Mouse (Mus musculus): ENCODE measurements around the gene Tab2. TPM values are rescaled to one million over a fixed set of nuclear protein-coding genes. Genes with fewer than 3 reads are reported as not detected.
"Not testable (repeated sequence)": the region's sequence is repeated elsewhere in the genome, so short reads cannot be mapped to it uniquely, and the experiment has no call there.

Gene Tab2
- polyA plus RNA-seq, 1 experiment from 2014 or later: 20.7 TPM

GRCm38 (mm10) chr10:7911268-7911667 is 44.8 kb downstream of the Tab2 start:
- no peak overlapping the region for H3K4me2 ChIP-seq (ENCODE audit: low read length)
- peak; percentile 26 for DNase-seq
- no peak for ATAC-seq (ENCODE audit: low FRiP score, low TSS enrichment)

GRCm38 (mm10) chr10:7907151-7907550 is 48.9 kb downstream of the Tab2 start:
- WGBS: 89% methylated on average over 12 of the region's 12 CpGs
- H3K27ac ChIP-seq (replicated peaks; ENCODE audit: low read depth, low read length): no peak overlapping the region
- H3K9ac ChIP-seq (replicated peaks; ENCODE audit: low read length): no peak overlapping the region
- H3K36me3 ChIP-seq (ENCODE audit: control insufficient read depth, insufficient read depth, low read length): peaks cover 64% of the 10 kb centered on the region
- no peaks in the 10 kb centered on the region for H3K9me3 ChIP-seq (ENCODE audit: control insufficient read depth, low read length)
- no peaks in the 10 kb centered on the region for H3K4me1 ChIP-seq (ENCODE audit: control insufficient read depth, insufficient read depth, low read length)
- ATAC-seq (ENCODE audit: low FRiP score, low TSS enrichment) (no peak), DNase-seq (no peak)
- H3K4me2 ChIP-seq (ENCODE audit: low read length): no peak overlapping the region
- H3K27me3 ChIP-seq (ENCODE audit: control insufficient read depth, insufficient read depth, low read length): no peaks in the 10 kb centered on the region
- no peak overlapping the region for H3K4me3 ChIP-seq (replicated peaks; ENCODE audit: low read depth, low read length)

More at GRCm38 (mm10) chr10:7911268-7911667, 44.8 kb downstream of the Tab2 start:
- Histone ChIP-seq H3K4me1 (ENCODE audit: control insufficient read depth, insufficient read depth, low read length) (no peaks in the 10 kb centered on the region), H3K36me3 (ENCODE audit: control insufficient read depth, insufficient read depth, low read length) (peaks cover 42% of the 10 kb centered on the region), H3K4me3 (replicated peaks; ENCODE audit: low read depth, low read length) (no peak overlapping the region), H3K27ac (replicated peaks; ENCODE audit: low read depth, low read length) (no peak overlapping the region), H3K9ac (replicated peaks; ENCODE audit: low read length) (no peak overlapping the region), H3K27me3 (ENCODE audit: control insufficient read depth, insufficient read depth, low read length) (no peaks in the 10 kb centered on the region), H3K9me3 (ENCODE audit: control insufficient read depth, low read length) (no peaks in the 10 kb centered on the region)
- 82% methylated on average over 10 of the region's 10 CpGs for WGBS

- Histone ChIP-seq H3K27me3 (ENCODE audit: control insufficient read depth, insufficient read depth, low read length) (no peaks in the 10 kb centered on the region), H3K4me2 (ENCODE audit: low read length) (no peak overlapping the region), H3K9ac (replicated peaks; ENCODE audit: low read length) (no peak overlapping the region), H3K4me1 (ENCODE audit: control insufficient read depth, insufficient read depth, low read length) (no peaks in the 10 kb centered on the region), H3K36me3 (ENCODE audit: control insufficient read depth, insufficient read depth, low read length) (peaks cover 58% of the 10 kb centered on the region), H3K27ac (replicated peaks; ENCODE audit: low read depth, low read length) (no peak overlapping the region), H3K9me3 (ENCODE audit: control insufficient read depth, low read length) (no peaks in the 10 kb centered on the region), H3K4me3 (replicated peaks; ENCODE audit: low read depth, low read length) (no peak overlapping the region)
- no peak for ATAC-seq (ENCODE audit: low FRiP score, low TSS enrichment)
- 97% methylated on average over 5 of the region's 5 CpGs for WGBS
- DNase-seq: no peak
These were observed 51.9 kb downstream of the Tab2 start for GRCm38 (mm10) chr10:7904157-7904556.

GRCm38 (mm10) chr10:7900719-7901627 is 55.1 kb downstream of the Tab2 start:
- Histone ChIP-seq H3K9me3 (ENCODE audit: control insufficient read depth, low read length) (no peaks in the 10 kb centered on the region), H3K9ac (replicated peaks; ENCODE audit: low read length) (no peak overlapping the region), H3K4me2 (ENCODE audit: low read length) (no peak overlapping the region), H3K27me3 (ENCODE audit: control insufficient read depth, insufficient read depth, low read length) (no peaks in the 10 kb centered on the region), H3K4me3 (replicated peaks; ENCODE audit: low read depth, low read length) (no peak overlapping the region), H3K27ac (replicated peaks; ENCODE audit: low read depth, low read length) (no peak overlapping the region), H3K4me1 (ENCODE audit: control insufficient read depth, insufficient read depth, low read length) (no peaks in the 10 kb centered on the region), H3K36me3 (ENCODE audit: control insufficient read depth, insufficient read depth, low read length) (peaks cover 30% of the 10 kb centered on the region)
- 89% methylated on average over 14 of the region's 14 CpGs for WGBS
- ATAC-seq (ENCODE audit: low FRiP score, low TSS enrichment) (no peak), DNase-seq (no peak)

GRCm38 (mm10) chr10:7888256-7888868 is 67.7 kb downstream of the Tab2 start:
- WGBS: 91% methylated on average over 11 of the region's 11 CpGs
- H3K27ac ChIP-seq (replicated peaks; ENCODE audit: low read depth, low read length): no peak overlapping the region
- H3K4me3 ChIP-seq (replicated peaks; ENCODE audit: low read depth, low read length): no peak overlapping the region
- H3K9ac ChIP-seq (replicated peaks; ENCODE audit: low read length): no peak overlapping the region
- H3K36me3 ChIP-seq (ENCODE audit: control insufficient read depth, insufficient read depth, low read length): no peaks in the 10 kb centered on the region
- DNase-seq (no peak), ATAC-seq (ENCODE audit: low FRiP score, low TSS enrichment) (no peak)
- H3K4me2 ChIP-seq (ENCODE audit: low read length): no peak overlapping the region
- no peaks in the 10 kb centered on the region for H3K9me3 ChIP-seq (ENCODE audit: control insufficient read depth, low read length)
- no peaks in the 10 kb centered on the region for H3K4me1 ChIP-seq (ENCODE audit: control insufficient read depth, insufficient read depth, low read length)
- no peaks in the 10 kb centered on the region for H3K27me3 ChIP-seq (ENCODE audit: control insufficient read depth, insufficient read depth, low read length)

GRCm38 (mm10) chr10:7883524-7883923 is 72.5 kb downstream of the Tab2 start:
- Histone ChIP-seq H3K27me3 (ENCODE audit: control insufficient read depth, insufficient read depth, low read length) (no peaks in the 10 kb centered on the region), H3K4me3 (replicated peaks; ENCODE audit: low read depth, low read length) (no peak overlapping the region), H3K4me1 (ENCODE audit: control insufficient read depth, insufficient read depth, low read length) (no peaks in the 10 kb centered on the region), H3K9ac (replicated peaks; ENCODE audit: low read length) (no peak overlapping the region), H3K36me3 (ENCODE audit: control insufficient read depth, insufficient read depth, low read length) (no peaks in the 10 kb centered on the region), H3K27ac (replicated peaks; ENCODE audit: low read depth, low read length) (no peak overlapping the region), H3K4me2 (ENCODE audit: low read length) (no peak overlapping the region), H3K9me3 (ENCODE audit: control insufficient read depth, low read length) (no peaks in the 10 kb centered on the region)
- DNase-seq (peak; percentile 93), ATAC-seq (ENCODE audit: low FRiP score, low TSS enrichment) (peak; percentile 74)
- 7% methylated on average over 5 of the region's 5 CpGs for WGBS

GRCm38 (mm10) chr10:7881971-7882370 is 74.1 kb downstream of the Tab2 start:
- H3K4me2 ChIP-seq (ENCODE audit: low read length): no peak overlapping the region
- DNase-seq: no peak
- H3K27me3 ChIP-seq (ENCODE audit: control insufficient read depth, insufficient read depth, low read length): no peaks in the 10 kb centered on the region
- no peak overlapping the region for H3K4me3 ChIP-seq (replicated peaks; ENCODE audit: low read depth, low read length)
- ATAC-seq (ENCODE audit: low FRiP score, low TSS enrichment): no peak
- H3K9me3 ChIP-seq (ENCODE audit: control insufficient read depth, low read length): no peaks in the 10 kb centered on the region
- H3K36me3 ChIP-seq (ENCODE audit: control insufficient read depth, insufficient read depth, low read length): no peaks in the 10 kb centered on the region
- 91% methylated on average over 3 of the region's 3 CpGs for WGBS
- H3K4me1 ChIP-seq (ENCODE audit: control insufficient read depth, insufficient read depth, low read length): no peaks in the 10 kb centered on the region
- H3K9ac ChIP-seq (replicated peaks; ENCODE audit: low read length): no peak overlapping the region
- no peak overlapping the region for H3K27ac ChIP-seq (replicated peaks; ENCODE audit: low read depth, low read length)

GRCm38 (mm10) chr10:7880283-7880682 is 75.7 kb downstream of the Tab2 start:
- H3K4me2 ChIP-seq (ENCODE audit: low read length); H3K4me1 ChIP-seq (ENCODE audit: control insufficient read depth, insufficient read depth, low read length); H3K9me3 ChIP-seq (ENCODE audit: control insufficient read depth, low read length); H3K36me3 ChIP-seq (ENCODE audit: control insufficient read depth, insufficient read depth, low read length); H3K27me3 ChIP-seq (ENCODE audit: control insufficient read depth, insufficient read depth, low read length); DNase-seq; H3K4me3 ChIP-seq (replicated peaks; ENCODE audit: low read depth, low read length); H3K27ac ChIP-seq (replicated peaks; ENCODE audit: low read depth, low read length); ATAC-seq (ENCODE audit: low FRiP score, low TSS enrichment); H3K9ac ChIP-seq (replicated peaks; ENCODE audit: low read length): not testable (repeated sequence)
- 91% methylated on average over 3 of the region's 3 CpGs for WGBS

GRCm38 (mm10) chr10:7874194-7874593 is 81.8 kb downstream of the Tab2 start:
- no peak overlapping the region for H3K4me2 ChIP-seq (ENCODE audit: low read length)
- no peaks in the 10 kb centered on the region for H3K9me3 ChIP-seq (ENCODE audit: control insufficient read depth, low read length)
- H3K27ac ChIP-seq (replicated peaks; ENCODE audit: low read depth, low read length): no peak overlapping the region
- no peaks in the 10 kb centered on the region for H3K4me1 ChIP-seq (ENCODE audit: control insufficient read depth, insufficient read depth, low read length)
- no peaks in the 10 kb centered on the region for H3K36me3 ChIP-seq (ENCODE audit: control insufficient read depth, insufficient read depth, low read length)
- no peak for DNase-seq
- no peak overlapping the region for H3K4me3 ChIP-seq (replicated peaks; ENCODE audit: low read depth, low read length)
- ATAC-seq (ENCODE audit: low FRiP score, low TSS enrichment): no peak
- WGBS: 82% methylated on average over 7 of the region's 7 CpGs
- no peaks in the 10 kb centered on the region for H3K27me3 ChIP-seq (ENCODE audit: control insufficient read depth, insufficient read depth, low read length)
- no peak overlapping the region for H3K9ac ChIP-seq (replicated peaks; ENCODE audit: low read length)

All from midbrain, embryonic 14.5 days (tissue).